Mouse (Mus musculus) midbrain, embryonic 11.5 days (tissue): ENCODE results near the gene Rnf31. TPM values are rescaled to one million over a fixed set of nuclear protein-coding genes. Genes with fewer than 3 reads are reported as not detected.

Experiments used
- ATAC-seq: fragments of 200-750 bp; cut with Nextera tagmentation; 2 replicates; pipeline ENCODE4 v1.8.0; 2017; ENCODE audit warnings: moderate TSS enrichment, moderate library complexity; ENCODE audit not compliant: low FRiP score
- DNase-seq: peaks from one replicate; pipeline ENCODE4 v3.0.0; 2015; ENCODE audit warnings: low spot score; ENCODE audit errors: missing footprints
- H3K27ac ChIP-seq: fragments of 300-500 bp; sonication (generic); 2 replicates; pipeline ENCODE4 v1.5.1; 2014; ENCODE audit warnings: low read depth, low read length
- H3K27me3 ChIP-seq: fragments of 300-500 bp; sonication (generic); 2 replicates; pipeline ENCODE4 v1.6.1; 2014; ENCODE audit warnings: mild to moderate bottlenecking, low read length, moderate library complexity, mixed read lengths; ENCODE audit not compliant: control insufficient read depth, insufficient read depth
- H3K36me3 ChIP-seq: fragments of 300-500 bp; sonication (generic); 2 replicates; pipeline ENCODE4 v1.6.1; 2014; ENCODE audit warnings: mild to moderate bottlenecking, low read length, moderate library complexity, mixed read lengths; ENCODE audit not compliant: control insufficient read depth, insufficient read depth
- H3K4me1 ChIP-seq: fragments of 300-500 bp; sonication (generic); 2 replicates; pipeline ENCODE4 v1.6.1; 2014; ENCODE audit warnings: low read length; ENCODE audit not compliant: control insufficient read depth, insufficient read depth
- H3K4me2 ChIP-seq: fragments of 300-500 bp; sonication (generic); 2 replicates; pipeline ENCODE4 v1.6.1; 2014; ENCODE audit warnings: mild to moderate bottlenecking, moderate library complexity
- H3K4me3 ChIP-seq: fragments of 300-500 bp; sonication (generic); 2 replicates; pipeline ENCODE4 v1.5.1; 2014; ENCODE audit warnings: low read depth, low read length
- H3K9ac ChIP-seq: fragments of 300-500 bp; sonication (generic); 2 replicates; pipeline ENCODE4 v1.6.1; 2014; ENCODE audit warnings: low read length
- H3K9me3 ChIP-seq: fragments of 300-500 bp; sonication (generic); 2 replicates; pipeline ENCODE4 v1.6.1; 2016; ENCODE audit warnings: low read length; ENCODE audit not compliant: control insufficient read depth
- WGBS: fragments of 180-500 bp; shearing (Covaris S2); extraction: QIAGEN DNeasy Blood & Tissue Kit; methylation state at CpG from one replicate; pipeline ENCODE4 v1.1.7; 2014; 5-methylcytosine and 5-hydroxymethylcytosine counted together
- polyA plus RNA-seq: library from polyadenylated mRNA; unstranded; fragments of >200 nt; fragmentation: Nextera tagmentation; extraction: Ambion mirVana; gene quantifications from 2 replicates; pipeline ENCODE4 v1.2.1, GENCODE M21; 2014

The Rnf31 gene
- polyA plus RNA-seq, 1 experiment from 2014 or later = 9.8 TPM

- Histone ChIP-seq H3K27ac (no peak overlapping the region), H3K4me3 (no peak overlapping the region), H3K9me3 (no peaks in the 10 kb centered on the region), H3K4me2 (no peak overlapping the region), H3K9ac (no peak overlapping the region), H3K27me3 (no peaks in the 10 kb centered on the region), H3K36me3 (peaks cover 9% of the 10 kb centered on the region; the same call in 1 of the 2 replicates), H3K4me1 (peaks cover 13% of the 10 kb centered on the region)
- 75% methylated on average over 9 of the region's 9 CpGs for WGBS
- DNase-seq (no peak), ATAC-seq (no peak)
Measured at GRCm38 (mm10) chr14:55581981-55582681, 9.4 kb upstream of the Rnf31 start.

- H3K27ac ChIP-seq = no peak overlapping the region
- 31% methylated on average over 5 of the region's 5 CpGs for WGBS
- H3K4me2 ChIP-seq = peak overlapping the region; percentile 60
- peaks cover 9% of the 10 kb centered on the region; the same call in 1 of the 2 replicates for H3K36me3 ChIP-seq
- peak overlapping the region; percentile 65 for H3K9ac ChIP-seq
- no peak for DNase-seq
- peak overlapping the region; percentile 43 for H3K4me3 ChIP-seq
- H3K27me3 ChIP-seq = no peaks in the 10 kb centered on the region
- H3K9me3 ChIP-seq = no peaks in the 10 kb centered on the region
- H3K4me1 ChIP-seq = peaks cover 2% of the 10 kb centered on the region
- ATAC-seq = no peak
Measured at GRCm38 (mm10) chr14:55584303-55584701, 7.2 kb upstream of the Rnf31 start.

GRCm38 (mm10) chr14:55584702-55585565 is 6.6 kb upstream of the Rnf31 start, which contains the start of gene Emc9:
TSS of gene Emc9 (minus strand) at chr14:55585302.
- Histone ChIP-seq H3K36me3 (peaks cover 9% of the 10 kb centered on the region; the same call in 1 of the 2 replicates), H3K9ac (peak within 1 kb of the TSS; percentile 65), H3K27ac (no peak within 1 kb of the TSS), H3K4me1 (peaks cover 2% of the 10 kb centered on the region), H3K4me2 (peak within 1 kb of the TSS; percentile 60), H3K9me3 (no peaks in the 10 kb centered on the region), H3K27me3 (no peaks in the 10 kb centered on the region), H3K4me3 (peak within 1 kb of the TSS; percentile 43)
- peak; percentile 75 for ATAC-seq
- peak; percentile 89 for DNase-seq
- 2% methylated on average over 43 of the region's 43 CpGs for WGBS

GRCm38 (mm10) chr14:55585566-55585960 is 5.9 kb upstream of the Rnf31 start:
- no peaks in the 10 kb centered on the region for H3K27me3 ChIP-seq
- no peak overlapping the region for H3K27ac ChIP-seq
- ATAC-seq = no peak
- no peak overlapping the region for H3K9ac ChIP-seq
- WGBS = 65% methylated on average over 6 of the region's 6 CpGs
- H3K4me1 ChIP-seq = peaks cover 7% of the 10 kb centered on the region
- no peak overlapping the region; the same call in 1 of the 2 replicates for H3K4me2 ChIP-seq
- H3K4me3 ChIP-seq = no peak overlapping the region
- H3K9me3 ChIP-seq = no peaks in the 10 kb centered on the region
- DNase-seq = no peak
- peaks cover 9% of the 10 kb centered on the region; the same call in 1 of the 2 replicates for H3K36me3 ChIP-seq

GRCm38 (mm10) chr14:55586149-55586548 is 5.4 kb upstream of the Rnf31 start:
- H3K9me3 ChIP-seq = no peaks in the 10 kb centered on the region
- no peak for ATAC-seq

GRCm38 (mm10) chr14:55589271-55589670 is 2.2 kb upstream of the Rnf31 start:
- no peak overlapping the region for H3K9ac ChIP-seq
- H3K4me1 ChIP-seq = peaks cover 17% of the 10 kb centered on the region
- no peak overlapping the region for H3K27ac ChIP-seq
- WGBS = 92% methylated on average over 5 of the region's 5 CpGs
- no peak overlapping the region for H3K4me2 ChIP-seq
- DNase-seq (peak; percentile 26), ATAC-seq (no peak)
- no peak overlapping the region for H3K4me3 ChIP-seq
- peaks cover 5% of the 10 kb centered on the region; the same call in 1 of the 2 replicates for H3K36me3 ChIP-seq
- no peaks in the 10 kb centered on the region for H3K9me3 ChIP-seq
- H3K27me3 ChIP-seq = no peaks in the 10 kb centered on the region

More at GRCm38 (mm10) chr14:55586149-55586548, 5.4 kb upstream of the Rnf31 start:
- H3K4me2 ChIP-seq = no peak overlapping the region
- no peak overlapping the region for H3K9ac ChIP-seq
- H3K27ac ChIP-seq = no peak overlapping the region
- H3K36me3 ChIP-seq = peaks cover 5% of the 10 kb centered on the region; the same call in 1 of the 2 replicates
- 98% methylated on average over 2 of the region's 2 CpGs for WGBS
- H3K4me1 ChIP-seq = peaks cover 7% of the 10 kb centered on the region
- H3K4me3 ChIP-seq = no peak overlapping the region
- DNase-seq = no peak
- no peaks in the 10 kb centered on the region for H3K27me3 ChIP-seq

- H3K36me3 ChIP-seq = peaks cover 6% of the 10 kb centered on the region
- no peak overlapping the region for H3K27ac ChIP-seq
- peak overlapping the region; percentile 91 for H3K4me3 ChIP-seq
- peak overlapping the region; percentile 97 for H3K4me2 ChIP-seq
- H3K27me3 ChIP-seq = no peaks in the 10 kb centered on the region
- H3K4me1 ChIP-seq = peaks cover 15% of the 10 kb centered on the region
- peak overlapping the region; percentile 85 for H3K9ac ChIP-seq
- no peak for DNase-seq
- 89% methylated on average over 11 of the region's 11 CpGs for WGBS
- no peak for ATAC-seq
- no peaks in the 10 kb centered on the region for H3K9me3 ChIP-seq
Measured at GRCm38 (mm10) chr14:55589771-55590448, 1.6 kb upstream of the Rnf31 start.

- Histone ChIP-seq H3K36me3 (peaks cover 12% of the 10 kb centered on the region), H3K4me2 (peak within 1 kb of the TSS; percentile 97), H3K4me3 (peak within 1 kb of the TSS; percentile 91), H3K27ac (peak within 1 kb of the TSS; percentile 85), H3K9me3 (no peaks in the 10 kb centered on the region), H3K27me3 (no peaks in the 10 kb centered on the region), H3K4me1 (peaks cover 15% of the 10 kb centered on the region), H3K9ac (peak within 1 kb of the TSS; percentile 85)
- peak; percentile 96 for ATAC-seq
- WGBS = under 1% methylated on average over 22 of the region's 22 CpGs
- DNase-seq = peak; percentile 98
Measured at GRCm38 (mm10) chr14:55590748-55591330, 669 bp upstream of the Rnf31 start, which contains the start of gene Psme2. TSS of gene Psme2 (minus strand) at chr14:55591113.
